Mouse (Mus musculus): Measurements from ENCODE around the gene Atrnl1.

DNA sequence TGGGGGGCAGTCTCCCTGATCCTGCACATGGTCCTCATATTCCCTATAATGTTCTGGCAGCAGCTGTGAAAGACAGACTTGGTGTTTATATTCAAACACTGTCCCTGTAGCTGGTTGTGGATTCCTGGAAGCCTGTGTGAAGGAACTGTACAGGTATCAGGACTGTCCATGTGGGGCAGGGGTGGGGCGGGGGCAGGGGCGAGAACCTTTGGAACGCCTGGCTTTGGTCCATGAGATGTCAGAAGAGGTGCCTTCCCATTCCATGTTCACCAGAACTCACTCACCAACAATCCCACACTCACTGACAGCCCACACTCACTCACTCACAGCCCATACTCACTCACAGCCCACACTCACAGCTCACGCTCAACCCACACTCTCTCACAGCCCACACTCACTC lies 266.5 kb downstream of the Atrnl1 start:
- TF ChIP-seq CTCF (IDR thresholded peaks at IDR 0.05; ENCODE audit: extremely low read depth, insufficient read depth, insufficient read length, insufficient replicate concordance), result no peak
- no peak for TF ChIP-seq POLR2A (IDR thresholded peaks at IDR 0.05; ENCODE audit: low read depth, low read length)
